In the genomic region with DNA sequence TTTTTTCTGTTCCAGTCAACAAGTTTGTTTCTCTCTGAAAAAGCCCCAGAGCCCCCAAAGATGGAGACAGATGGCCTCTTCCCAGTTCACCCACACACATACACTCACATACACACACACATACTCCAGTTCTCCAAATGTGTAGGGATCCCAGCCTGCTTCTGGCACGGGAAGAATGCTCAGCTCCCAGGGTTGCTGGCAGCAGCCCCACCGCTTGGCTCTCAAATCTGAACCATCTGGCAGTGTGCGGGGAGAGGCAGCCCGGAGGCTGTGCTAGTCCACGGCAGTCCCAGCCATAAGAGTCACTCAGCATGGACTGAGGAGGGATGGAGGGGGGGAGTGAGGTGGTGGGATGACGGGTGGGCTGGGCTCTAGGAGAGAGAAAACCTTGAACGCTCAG, we compare ENCODE assay signal across 8 mouse cellular contexts. TPM values are rescaled to one million over a fixed set of nuclear protein-coding genes. Genes with fewer than 3 reads are reported as not detected.
DNase-seq lines count a peak whose midpoint lies in the region; ATAC-seq lines count a peak whose summit lies in the region.

No protein-coding gene starts in this region.

- H3K4me2 ChIP-seq in intestine, embryonic 15.5 days (replicated peaks), result no peak overlapping the region
- H3K4me2 ChIP-seq in midbrain, embryonic 11.5 days, result no peak overlapping the region
- no peak overlapping the region for H3K4me2 ChIP-seq in stomach, embryonic 16.5 days (ENCODE audit: low read depth, low read length)

- H3K4me1 ChIP-seq in intestine, embryonic 15.5 days (replicated peaks), result peaks cover 4% of the 10 kb centered on the region
- H3K4me1 ChIP-seq in midbrain, embryonic 11.5 days (ENCODE audit: control insufficient read depth, insufficient read depth, low read length), result no peaks in the 10 kb centered on the region
- H3K4me1 ChIP-seq in stomach, embryonic 16.5 days (ENCODE audit: control insufficient read depth, insufficient read depth, low read length), result peaks cover 18% of the 10 kb centered on the region; the same call in 1 of the 2 replicates

- peak; percentile 97 for DNase-seq in NIH3T3 (ENCODE audit: low read depth)
- DNase-seq in embryo, embryonic 10.5 days (ENCODE audit: low spot score), result peak; percentile 36
- DNase-seq in gastrocnemius, postnatal 10 days, result peak; percentile 89
- DNase-seq in left cerebral cortex, adult 18-20 months (ENCODE audit: low spot score in 2 of 2), result peak; percentile 87 to 94
- peak; percentile 77 for DNase-seq in midbrain, embryonic 11.5 days (ENCODE audit: low spot score, missing footprints)

- H3K9ac ChIP-seq in intestine, embryonic 15.5 days, result no peak overlapping the region
- no peak overlapping the region for H3K9ac ChIP-seq in midbrain, embryonic 11.5 days (ENCODE audit: low read length)
- no peak overlapping the region for H3K9ac ChIP-seq in stomach, embryonic 16.5 days (ENCODE audit: low read length)

- H3K27me3 ChIP-seq in intestine, embryonic 15.5 days (replicated peaks), result no peaks in the 10 kb centered on the region
- H3K27me3 ChIP-seq in midbrain, embryonic 11.5 days (ENCODE audit: control insufficient read depth, insufficient read depth, low read length), result no peaks in the 10 kb centered on the region
- H3K27me3 ChIP-seq in stomach, embryonic 16.5 days (ENCODE audit: control insufficient read depth, insufficient read depth, low read length), result no peaks in the 10 kb centered on the region

- peaks cover 22% of the 10 kb centered on the region for H3K36me3 ChIP-seq in intestine, embryonic 15.5 days
- H3K36me3 ChIP-seq in midbrain, embryonic 11.5 days (ENCODE audit: control insufficient read depth, insufficient read depth, low read length), result no peaks in the 10 kb centered on the region
- 0 out of 2 replicates have a peak, but pooled peaks cover 5% of the 10 kb centered on the region for H3K36me3 ChIP-seq in stomach, embryonic 16.5 days (ENCODE audit: control insufficient read depth, insufficient read depth, low read length)

- 0 out of 2 replicates have a peak overlapping the region, but pooled peaks have one; percentile 65 for H3K27ac ChIP-seq in intestine, embryonic 15.5 days
- H3K27ac ChIP-seq in midbrain, embryonic 11.5 days (ENCODE audit: low read depth, low read length), result no peak overlapping the region
- H3K27ac ChIP-seq in stomach, embryonic 16.5 days (ENCODE audit: low read length), result peak overlapping the region; percentile 79

- H3K4me3 ChIP-seq in intestine, embryonic 15.5 days (replicated peaks), result no peak overlapping the region
- no peak overlapping the region for H3K4me3 ChIP-seq in midbrain, embryonic 11.5 days (ENCODE audit: low read depth, low read length)
- no peak overlapping the region for H3K4me3 ChIP-seq in stomach, embryonic 16.5 days (replicated peaks; ENCODE audit: low read length)

- peak; percentile 85 for ATAC-seq in intestine, embryonic 15.5 days
- ATAC-seq in midbrain, embryonic 11.5 days (ENCODE audit: low FRiP score), result no peak
- peak; percentile 90 for ATAC-seq in stomach, embryonic 16.5 days (ENCODE audit: insufficient read depth, low FRiP score)
- no peak for ATAC-seq in activated CD4-positive, CD25-positive, alpha-beta regulatory T cell, adult 4 months

- 53% methylated on average over 7 of the region's 7 CpGs for WGBS in intestine, embryonic 15.5 days
- 72% methylated on average over 7 of the region's 7 CpGs for WGBS in midbrain, embryonic 11.5 days
- 32% methylated on average over 7 of the region's 7 CpGs for whole genome bisulfite sequencing in stomach, embryonic 16.5 days

- H3K9me3 ChIP-seq in intestine, embryonic 15.5 days, result no peaks in the 10 kb centered on the region
- H3K9me3 ChIP-seq in midbrain, embryonic 11.5 days (ENCODE audit: control insufficient read depth, low read length), result no peaks in the 10 kb centered on the region
- H3K9me3 ChIP-seq in stomach, embryonic 16.5 days (replicated peaks; ENCODE audit: control insufficient read depth, low read length), result no peaks in the 10 kb centered on the region

RNA-seq across cellular contexts. Expression of gene Orm1, which starts 53.3 kb away (rescaled TPM):
- 1 to 10 TPM in 1 of 2 experiments, not detected in 1; 1.8 TPM for total RNA-seq in gastrocnemius, postnatal 10 days (2021)
- polyA plus RNA-seq in intestine, embryonic 15.5 days (2015; fragmentation: Nextera tagmentation; extraction: Ambion mirVana), result not detected in 2 replicates
- total RNA-seq in left cerebral cortex, adult 18-20 months (2021), result not detected
- not detected in 2 replicates for polyA plus RNA-seq in midbrain, embryonic 11.5 days (2014; fragmentation: Nextera tagmentation; extraction: Ambion mirVana)
- 0.23 TPM in 1 of 2 replicates, not detected in the other for polyA plus RNA-seq in stomach, embryonic 16.5 days (2015; fragmentation: Nextera tagmentation; extraction: Ambion mirVana)
- not detected for polyA plus RNA-seq in activated CD4-positive, CD25-positive, alpha-beta regulatory T cell, adult 4 months (2017; shearing (Covaris generic))

Comparison
In these comparisons a context has a peak if more than half of its experiments do, and no peak if none do; other contexts are left out.
1. DNase-seq: peak in every context shown above with its lines; median percentile 97 in NIH3T3; 90 in left cerebral cortex, adult 18-20 months; 89 in gastrocnemius, postnatal 10 days; 77 in midbrain, embryonic 11.5 days; 36 in embryo, embryonic 10.5 days.
2. ATAC-seq: peak in intestine, embryonic 15.5 days (single experiment) and stomach, embryonic 16.5 days (single experiment); none in midbrain, embryonic 11.5 days (single experiment) and activated CD4-positive, CD25-positive, alpha-beta regulatory T cell, adult 4 months (single experiment).